Mouse (Mus musculus) megakaryocyte, embryonic 14.5 days (primary cell): ENCODE results near the gene Ganc. TPM values are rescaled to one million over a fixed set of nuclear protein-coding genes. Genes with fewer than 3 reads are reported as not detected.

ENCODE experiments used
- H3K27me3 ChIP-seq: replicated peaks from 2 replicates; pipeline ENCODE3; 2012; ENCODE audit warnings: inconsistent platforms
- H3K36me3 ChIP-seq: replicated peaks from 2 replicates; pipeline ENCODE3; 2012; ENCODE audit warnings: low read length, inconsistent platforms, mixed read lengths
- H3K4me1 ChIP-seq: 2 replicates; pipeline ENCODE4 v1.6.1; 2012; ENCODE audit warnings: inconsistent platforms
- H3K4me3 ChIP-seq: replicated peaks from 2 replicates; pipeline ENCODE3; 2012; ENCODE audit warnings: moderate library complexity, mild to moderate bottlenecking, inconsistent platforms
- H3K9me3 ChIP-seq: 2 replicates; pipeline ENCODE4 v1.6.1; 2012; ENCODE audit warnings: inconsistent platforms
- FLI1 ChIP-seq: IDR thresholded peaks from 2 replicates; pipeline ENCODE4 v1.6.1; 2012; ENCODE audit warnings: low read length, inconsistent platforms, mixed read lengths
- GATA1 ChIP-seq: IDR thresholded peaks from 3 replicates; pipeline ENCODE4 v1.6.1; 2012; ENCODE audit warnings: mixed read lengths, low read length, inconsistent platforms, borderline replicate concordance
- polyA plus RNA-seq: library from polyadenylated mRNA; stranded (reverse); fragments of >175 nt; gene quantifications from 2 replicates; pipeline ENCODE4 v1.2.3, GENCODE M21; 2012; ENCODE audit warnings: low replicate concordance; ENCODE audit not compliant: insufficient read depth

The Ganc gene
- polyA plus RNA-seq, 1 experiment, result 0.86 TPM

DNA sequence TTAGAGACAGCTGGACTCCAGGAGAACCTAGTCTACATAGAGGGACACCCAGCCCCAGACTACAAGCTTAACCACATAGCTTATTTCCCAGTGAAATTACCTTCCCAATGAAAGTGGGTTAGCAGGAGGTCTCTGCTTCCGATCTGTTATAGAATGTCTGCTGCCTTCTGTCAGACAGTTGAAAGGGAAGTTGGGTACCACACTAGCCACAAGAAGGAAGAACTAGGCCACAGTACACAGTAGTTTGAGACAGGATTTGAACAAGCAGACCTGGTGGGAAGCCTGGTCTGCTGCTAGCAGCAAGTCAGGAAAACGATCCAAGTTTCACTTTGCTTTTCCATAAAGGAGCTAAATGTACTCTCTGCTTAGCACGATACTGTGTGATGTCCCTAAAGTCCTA, 65.5 kb downstream of the Ganc start:
- peaks cover 12% of the 10 kb centered on the region for H3K27me3 ChIP-seq
- H3K4me3 ChIP-seq, result peak overlapping the region; percentile 81
- TF ChIP-seq FLI1 (no peak), GATA1 (no peak)
- peaks cover 69% of the 10 kb centered on the region for H3K4me1 ChIP-seq
- H3K9me3 ChIP-seq, result no peaks in the 10 kb centered on the region; the same call in 1 of the 2 replicates
- no peaks in the 10 kb centered on the region for H3K36me3 ChIP-seq

DNA sequence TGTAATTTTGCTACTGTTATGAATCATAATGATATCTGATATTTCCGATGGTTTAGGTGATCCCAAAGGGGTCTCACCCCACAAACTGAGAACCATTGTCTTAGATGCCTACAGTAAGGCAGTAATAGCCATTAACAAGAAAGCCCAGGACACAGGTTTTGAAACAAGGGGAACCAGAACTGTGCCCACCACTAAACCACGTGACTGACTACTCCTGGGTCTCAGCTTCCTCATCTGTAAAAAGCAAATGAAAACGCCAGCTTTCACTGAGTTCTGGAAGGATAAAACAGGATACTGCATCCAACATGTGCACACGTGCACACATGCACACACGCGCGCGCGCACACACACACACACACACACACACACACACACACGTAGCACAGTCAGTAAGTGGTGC, 66.0 kb downstream of the Ganc start:
- peaks cover 69% of the 10 kb centered on the region for H3K4me1 ChIP-seq
- H3K36me3 ChIP-seq, result no peaks in the 10 kb centered on the region
- H3K4me3 ChIP-seq, result peak overlapping the region; percentile 2
- TF ChIP-seq GATA1 (no peak), FLI1 (no peak)
- H3K27me3 ChIP-seq, result peaks cover 12% of the 10 kb centered on the region
- H3K9me3 ChIP-seq, result no peaks in the 10 kb centered on the region; the same call in 1 of the 2 replicates

DNA sequence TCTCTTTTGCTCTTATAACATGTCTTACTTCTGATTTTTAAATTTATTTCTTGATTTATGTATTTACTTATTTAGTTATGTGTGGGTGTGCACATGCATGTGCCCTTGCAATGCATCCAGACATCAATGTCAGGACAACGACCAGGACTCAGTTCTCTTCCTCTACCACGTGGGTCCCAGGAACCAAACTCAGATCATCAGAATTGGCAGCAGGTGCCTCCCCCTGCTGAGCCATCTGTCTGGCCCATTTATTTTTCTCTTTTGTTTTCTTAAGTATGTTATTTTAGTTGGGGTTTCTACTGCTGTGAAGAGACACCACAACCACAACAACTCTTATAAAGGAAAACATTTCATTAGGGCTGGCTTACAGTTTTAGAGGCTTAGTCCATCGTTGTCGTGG, 67.2 kb downstream of the Ganc start:
- Histone ChIP-seq H3K4me1 (peaks cover 62% of the 10 kb centered on the region), H3K9me3 (no peaks in the 10 kb centered on the region; the same call in 1 of the 2 replicates)

DNA sequence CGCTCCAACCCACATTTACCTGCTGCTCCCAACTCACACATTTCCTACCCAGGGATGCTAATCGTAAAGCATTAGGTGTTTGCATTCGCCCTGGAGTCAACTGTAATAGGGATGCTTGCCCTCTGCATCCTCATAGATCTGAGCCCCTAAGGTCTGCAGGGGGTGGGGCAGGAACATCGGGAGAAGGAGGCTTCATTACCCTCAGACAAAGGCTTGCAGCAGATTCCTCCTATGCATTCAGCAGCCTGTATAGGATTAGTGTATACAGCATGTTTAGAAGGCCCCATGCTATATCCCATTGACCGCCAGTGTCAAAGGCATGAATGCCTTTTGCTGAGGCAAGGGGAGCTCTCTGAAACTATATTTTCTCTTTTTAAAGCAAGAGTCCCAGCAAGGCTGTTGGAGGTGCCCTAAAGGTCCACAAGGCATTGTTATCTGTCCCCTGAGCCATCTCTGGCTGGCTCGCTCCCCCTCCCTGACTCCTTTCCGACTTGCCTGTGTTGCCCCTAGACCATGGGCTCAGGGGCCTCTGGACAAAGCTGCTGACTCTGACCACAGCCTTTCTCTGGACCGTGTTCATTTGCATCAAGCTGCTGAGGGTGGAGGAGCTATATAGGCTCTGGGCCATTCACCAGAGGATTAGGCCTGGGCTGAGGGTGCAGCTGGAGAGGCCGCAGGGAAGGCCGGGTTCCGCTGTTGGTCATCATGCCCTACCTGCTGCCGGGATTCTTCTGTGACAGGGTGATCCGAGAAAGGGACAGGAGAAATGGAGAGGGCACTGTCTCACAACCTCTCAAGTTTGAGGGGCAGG, 72.8 kb downstream of the Ganc start:
- H3K9me3 ChIP-seq, result no peaks in the 10 kb centered on the region; the same call in 1 of the 2 replicates

More for the DNA sequence above, 67.2 kb downstream of the Ganc start:
- H3K4me3 ChIP-seq, result no peak overlapping the region
- H3K27me3 ChIP-seq, result peaks cover 7% of the 10 kb centered on the region
- TF ChIP-seq GATA1, result no peak
- TF ChIP-seq FLI1, result no peak
- H3K36me3 ChIP-seq, result no peaks in the 10 kb centered on the region

DNA sequence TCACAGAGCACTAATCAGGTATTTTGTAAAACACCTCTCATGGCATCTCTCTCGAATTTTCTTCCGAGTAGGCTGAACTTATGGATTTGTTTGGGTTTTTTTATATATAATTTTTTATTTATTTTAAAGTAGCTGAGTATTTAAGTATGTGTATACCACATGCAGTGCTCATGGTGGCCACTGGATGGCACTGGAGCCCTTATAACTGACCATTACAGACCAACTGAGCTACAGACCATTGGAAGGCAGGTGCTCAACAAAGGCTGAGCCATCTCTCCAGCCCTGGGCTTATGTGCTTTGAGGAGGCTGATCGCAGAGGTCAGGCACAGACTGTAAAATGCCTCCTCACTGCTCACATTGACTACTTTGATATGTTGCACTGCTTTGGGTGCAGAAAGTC, 74.9 kb downstream of the Ganc start:
- Histone ChIP-seq H3K9me3 (no peaks in the 10 kb centered on the region; the same call in 1 of the 2 replicates), H3K4me1 (peaks cover 62% of the 10 kb centered on the region), H3K4me3 (no peak overlapping the region), H3K36me3 (no peaks in the 10 kb centered on the region), H3K27me3 (no peaks in the 10 kb centered on the region)
- TF ChIP-seq GATA1 (no peak), FLI1 (no peak)

More for the DNA sequence above, 72.8 kb downstream of the Ganc start:
- no peaks in the 10 kb centered on the region for H3K36me3 ChIP-seq
- no peaks in the 10 kb centered on the region for H3K27me3 ChIP-seq
- TF ChIP-seq FLI1 (no peak), GATA1 (no peak)
- no peak overlapping the region for H3K4me3 ChIP-seq
- peaks cover 52% of the 10 kb centered on the region for H3K4me1 ChIP-seq

DNA sequence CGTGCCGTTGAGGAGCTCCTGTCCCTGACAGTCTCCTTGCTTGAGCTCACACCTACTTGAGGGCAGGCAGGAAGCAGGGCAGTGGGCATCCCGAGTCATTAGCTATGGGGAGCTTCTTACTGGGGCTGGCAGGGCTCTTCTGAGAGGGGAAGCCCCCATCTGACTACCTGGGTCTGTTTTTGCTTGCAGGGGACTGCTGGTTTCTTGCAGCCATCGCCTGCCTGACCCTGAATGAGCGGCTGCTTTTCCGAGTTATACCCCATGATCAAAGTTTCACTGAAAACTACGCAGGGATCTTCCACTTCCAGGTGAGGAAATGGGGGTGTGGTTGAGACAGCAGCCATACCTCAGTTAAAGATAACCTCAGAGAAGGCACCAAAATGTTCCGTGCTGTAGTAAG, 78.2 kb downstream of the Ganc start:
- H3K36me3 ChIP-seq, result no peaks in the 10 kb centered on the region
- H3K4me1 ChIP-seq, result peaks cover 77% of the 10 kb centered on the region
- no peak for TF ChIP-seq GATA1
- no peak for TF ChIP-seq FLI1
- H3K4me3 ChIP-seq, result no peak overlapping the region
- H3K9me3 ChIP-seq, result no peaks in the 10 kb centered on the region
- H3K27me3 ChIP-seq, result no peaks in the 10 kb centered on the region

DNA sequence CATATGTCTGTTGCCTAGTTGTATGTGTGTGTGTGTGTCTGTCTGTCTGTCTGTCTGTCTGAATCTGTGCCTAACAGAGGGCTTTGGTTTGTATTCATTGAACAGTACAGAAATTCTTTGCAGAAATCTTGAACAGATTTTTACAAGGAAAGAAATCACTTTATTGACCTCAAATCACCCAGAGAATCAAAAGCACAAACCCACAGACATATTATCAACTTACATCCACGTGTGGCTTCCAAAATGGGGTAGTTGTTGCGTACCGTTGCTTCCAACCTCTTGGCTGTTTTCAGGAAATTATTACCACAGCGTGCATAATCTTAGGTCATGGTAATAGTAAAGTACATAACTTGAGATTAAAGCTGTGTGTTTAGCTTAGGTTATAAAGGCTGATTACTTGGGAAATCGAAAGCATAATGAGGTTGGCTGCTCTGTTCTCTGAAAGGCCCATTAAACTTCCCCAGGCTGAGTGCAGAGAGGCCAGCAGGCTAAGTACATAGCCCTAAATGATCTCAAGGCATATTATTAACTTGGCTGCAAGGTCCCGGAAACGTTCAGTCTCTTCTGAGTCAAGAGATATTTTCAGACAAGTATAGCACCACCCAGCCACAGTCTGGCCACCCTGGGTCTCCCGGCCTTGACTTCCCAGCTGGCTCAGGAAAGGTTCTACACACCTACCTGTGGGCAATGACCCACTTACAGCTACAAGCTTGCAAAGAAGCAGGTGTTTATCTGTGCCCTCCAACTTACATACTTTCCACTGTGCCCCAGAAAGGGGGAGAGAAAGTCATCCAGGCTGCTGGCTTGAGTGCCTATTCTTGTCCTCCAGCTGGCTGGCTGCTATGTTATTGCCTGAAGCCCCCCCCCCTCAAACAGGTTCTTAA, 79.1 kb downstream of the Ganc start:
- Histone ChIP-seq H3K27me3 (no peaks in the 10 kb centered on the region), H3K4me3 (no peak overlapping the region), H3K9me3 (no peaks in the 10 kb centered on the region), H3K36me3 (no peaks in the 10 kb centered on the region), H3K4me1 (peaks cover 79% of the 10 kb centered on the region)
- TF ChIP-seq FLI1, result no peak
- TF ChIP-seq GATA1, result no peak

DNA sequence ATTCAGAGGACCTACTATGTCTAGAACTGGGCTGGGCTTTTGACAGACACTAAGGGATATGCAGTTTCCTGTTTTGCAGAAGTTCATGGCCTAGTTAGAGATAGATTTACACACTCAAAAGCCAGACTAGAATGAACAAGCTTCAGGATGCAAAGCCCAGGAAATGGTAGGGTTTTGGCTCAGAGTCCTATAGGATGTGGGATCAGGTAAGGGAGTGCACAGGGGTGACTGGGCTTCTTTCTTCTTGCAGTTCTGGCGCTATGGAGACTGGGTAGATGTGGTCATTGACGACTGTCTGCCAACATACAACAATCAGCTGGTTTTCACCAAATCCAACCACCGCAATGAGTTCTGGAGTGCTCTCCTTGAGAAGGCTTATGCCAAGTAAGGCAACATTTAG, 80.5 kb downstream of the Ganc start:
- no peaks in the 10 kb centered on the region for H3K27me3 ChIP-seq
- no peaks in the 10 kb centered on the region for H3K9me3 ChIP-seq
- no peaks in the 10 kb centered on the region for H3K36me3 ChIP-seq
- TF ChIP-seq GATA1 (no peak), FLI1 (no peak)
- H3K4me3 ChIP-seq, result no peak overlapping the region
- peaks cover 81% of the 10 kb centered on the region for H3K4me1 ChIP-seq

DNA sequence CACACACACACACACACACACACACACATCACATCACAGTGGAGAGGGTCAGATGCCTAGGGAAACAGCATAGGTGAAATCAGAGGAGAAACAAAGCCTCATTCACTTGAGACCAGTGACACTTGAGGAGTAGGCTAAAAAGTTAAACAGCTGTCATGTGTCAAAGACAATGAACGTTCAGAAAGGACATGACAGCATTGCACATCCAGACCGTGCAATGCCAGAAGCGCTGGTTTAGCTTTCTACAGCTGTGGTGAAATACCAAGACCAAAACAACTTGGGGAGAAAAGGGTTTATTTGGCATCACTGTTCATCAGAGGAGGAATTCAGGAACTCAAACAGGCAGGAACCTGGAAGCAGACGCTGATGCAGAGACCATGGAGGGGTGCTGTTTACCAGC, 89.6 kb downstream of the Ganc start:
- H3K36me3 ChIP-seq, result no peaks in the 10 kb centered on the region
- TF ChIP-seq GATA1, result no peak
- no peak for TF ChIP-seq FLI1
- no peak overlapping the region for H3K4me3 ChIP-seq
- no peaks in the 10 kb centered on the region for H3K27me3 ChIP-seq
- no peaks in the 10 kb centered on the region for H3K9me3 ChIP-seq
- peaks cover 70% of the 10 kb centered on the region for H3K4me1 ChIP-seq

DNA sequence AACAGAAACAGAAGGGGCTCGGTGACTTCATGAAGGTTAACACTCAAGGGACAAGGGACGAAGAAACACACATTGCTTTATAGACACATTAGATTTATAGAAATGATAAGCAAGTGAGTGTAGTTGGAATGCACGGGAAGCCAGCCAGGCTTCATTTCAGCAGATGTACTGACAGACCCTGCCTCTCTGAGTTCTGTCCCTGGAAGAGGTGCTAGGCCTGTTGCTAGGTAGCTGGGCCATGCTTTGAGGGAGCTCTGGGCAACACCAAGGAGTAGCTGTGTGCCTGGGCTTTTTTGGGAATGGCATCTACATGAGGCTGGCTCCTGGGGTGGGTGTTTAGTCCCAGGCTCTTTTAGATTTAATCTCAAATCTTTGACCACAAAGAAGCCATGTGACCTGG, 92.8 kb downstream of the Ganc start:
- TF ChIP-seq FLI1, result no peak
- no peak for TF ChIP-seq GATA1
- Histone ChIP-seq H3K27me3 (no peaks in the 10 kb centered on the region), H3K4me1 (peaks cover 81% of the 10 kb centered on the region), H3K4me3 (no peak overlapping the region), H3K36me3 (no peaks in the 10 kb centered on the region), H3K9me3 (no peaks in the 10 kb centered on the region)
